Mouse (Mus musculus): ENCODE results near the gene Pdia5. TPM values are rescaled to one million over a fixed set of nuclear protein-coding genes. Genes with fewer than 3 reads are reported as not detected.

Pdia5 gene
- polyA plus RNA-seq, 1 experiment from 2014 or later: 12.4 TPM

GRCm38 (mm10) chr16:35458297-35458696, 32.4 kb downstream of the Pdia5 start:
- WGBS: 63% methylated on average over 11 of the region's 11 CpGs
- ATAC-seq (replicated peaks): no peak
- no peak overlapping the region for H3K4me3 ChIP-seq
- no peaks in the 10 kb centered on the region for H3K36me3 ChIP-seq (replicated peaks)
- no peak overlapping the region for H3K4me2 ChIP-seq
- H3K9ac ChIP-seq: no peak overlapping the region
- H3K9me3 ChIP-seq: no peaks in the 10 kb centered on the region
- H3K27ac ChIP-seq: no peak overlapping the region
- no peaks in the 10 kb centered on the region for H3K4me1 ChIP-seq
- no peaks in the 10 kb centered on the region for H3K27me3 ChIP-seq (replicated peaks)

- no peaks in the 10 kb centered on the region for H3K27me3 ChIP-seq (replicated peaks)
- H3K4me3 ChIP-seq: no peak overlapping the region
- H3K36me3 ChIP-seq (replicated peaks): no peaks in the 10 kb centered on the region
- no peak overlapping the region for H3K27ac ChIP-seq
- no peak for ATAC-seq (replicated peaks)
- WGBS: 80% methylated on average over 8 of the region's 8 CpGs
- H3K4me2 ChIP-seq: no peak overlapping the region
- no peaks in the 10 kb centered on the region for H3K9me3 ChIP-seq
- H3K9ac ChIP-seq: no peak overlapping the region
- H3K4me1 ChIP-seq: no peaks in the 10 kb centered on the region
Measured at GRCm38 (mm10) chr16:35457488-35457887, 33.2 kb downstream of the Pdia5 start.

- H3K9ac ChIP-seq: no peak overlapping the region
- WGBS: 93% methylated on average over 7 of the region's 7 CpGs
- H3K9me3 ChIP-seq: no peaks in the 10 kb centered on the region
- no peaks in the 10 kb centered on the region for H3K4me1 ChIP-seq
- no peak for ATAC-seq (replicated peaks)
- no peak overlapping the region for H3K4me3 ChIP-seq
- no peak overlapping the region for H3K27ac ChIP-seq
- no peak overlapping the region for H3K4me2 ChIP-seq
- no peaks in the 10 kb centered on the region for H3K27me3 ChIP-seq (replicated peaks)
- no peaks in the 10 kb centered on the region for H3K36me3 ChIP-seq (replicated peaks)
Measured at GRCm38 (mm10) chr16:35457011-35457419, 33.7 kb downstream of the Pdia5 start.

GRCm38 (mm10) chr16:35456305-35456704, 34.4 kb downstream of the Pdia5 start:
- WGBS: 90% methylated on average over 9 of the region's 9 CpGs
- Histone ChIP-seq H3K36me3 (replicated peaks) (no peaks in the 10 kb centered on the region), H3K9ac (no peak overlapping the region), H3K4me1 (no peaks in the 10 kb centered on the region), H3K4me2 (no peak overlapping the region), H3K9me3 (no peaks in the 10 kb centered on the region), H3K4me3 (no peak overlapping the region), H3K27ac (no peak overlapping the region), H3K27me3 (replicated peaks) (no peaks in the 10 kb centered on the region)
- ATAC-seq (replicated peaks): no peak

- no peaks in the 10 kb centered on the region for H3K36me3 ChIP-seq (replicated peaks)
- H3K27me3 ChIP-seq (replicated peaks): no peaks in the 10 kb centered on the region
- no peak for ATAC-seq (replicated peaks)
- H3K4me2 ChIP-seq: no peak overlapping the region
- H3K27ac ChIP-seq: no peak overlapping the region
- WGBS: 93% methylated on average over 10 of the region's 10 CpGs
- no peak overlapping the region for H3K4me3 ChIP-seq
- H3K9ac ChIP-seq: no peak overlapping the region
- H3K9me3 ChIP-seq: no peaks in the 10 kb centered on the region
- H3K4me1 ChIP-seq: no peaks in the 10 kb centered on the region
Measured at GRCm38 (mm10) chr16:35455822-35456221, 34.9 kb downstream of the Pdia5 start.

- ATAC-seq (replicated peaks): no peak
- Histone ChIP-seq H3K27me3 (replicated peaks) (no peaks in the 10 kb centered on the region), H3K9ac (no peak overlapping the region), H3K4me2 (no peak overlapping the region), H3K4me3 (no peak overlapping the region), H3K9me3 (no peaks in the 10 kb centered on the region), H3K4me1 (no peaks in the 10 kb centered on the region), H3K27ac (peak overlapping the region; percentile 27; the same call in 1 of the 2 replicates), H3K36me3 (replicated peaks) (no peaks in the 10 kb centered on the region; the same call in 1 of the 2 replicates)
- WGBS: 64% methylated on average over 16 of the region's 16 CpGs
Measured at GRCm38 (mm10) chr16:35450018-35450630, 40.5 kb downstream of the Pdia5 start.

- Histone ChIP-seq H3K36me3 (replicated peaks) (no peaks in the 10 kb centered on the region), H3K27me3 (replicated peaks) (no peaks in the 10 kb centered on the region), H3K27ac (no peak overlapping the region), H3K4me2 (no peak overlapping the region), H3K4me1 (no peaks in the 10 kb centered on the region), H3K9me3 (no peaks in the 10 kb centered on the region), H3K4me3 (no peak overlapping the region), H3K9ac (no peak overlapping the region)
- 97% methylated on average over 4 of the region's 4 CpGs for WGBS
- ATAC-seq (replicated peaks): no peak
Measured at GRCm38 (mm10) chr16:35442026-35442415, 48.7 kb downstream of the Pdia5 start.

GRCm38 (mm10) chr16:35441346-35442025, 49.2 kb downstream of the Pdia5 start:
- ATAC-seq (replicated peaks): no peak

GRCm38 (mm10) chr16:35439046-35439445, 51.6 kb downstream of the Pdia5 start:
- H3K27ac ChIP-seq: no peak overlapping the region
- H3K36me3 ChIP-seq (replicated peaks): no peaks in the 10 kb centered on the region
- WGBS: 94% methylated on average over 1 of the region's 1 CpGs
- no peaks in the 10 kb centered on the region for H3K27me3 ChIP-seq (replicated peaks)
- 0 out of 2 replicates have a peak, but pooled peaks cover 3% of the 10 kb centered on the region for H3K4me1 ChIP-seq
- H3K4me3 ChIP-seq: no peak overlapping the region
- no peak for ATAC-seq (replicated peaks)
- H3K9ac ChIP-seq: no peak overlapping the region
- H3K9me3 ChIP-seq: no peaks in the 10 kb centered on the region
- no peak overlapping the region for H3K4me2 ChIP-seq

More at GRCm38 (mm10) chr16:35441346-35442025, 49.2 kb downstream of the Pdia5 start:
- Histone ChIP-seq H3K4me3 (no peak overlapping the region), H3K9ac (no peak overlapping the region), H3K4me2 (no peak overlapping the region), H3K36me3 (replicated peaks) (no peaks in the 10 kb centered on the region), H3K27ac (no peak overlapping the region; the same call in 1 of the 2 replicates), H3K27me3 (replicated peaks) (no peaks in the 10 kb centered on the region), H3K9me3 (no peaks in the 10 kb centered on the region), H3K4me1 (0 out of 2 replicates have a peak, but pooled peaks cover under 1% of the 10 kb centered on the region)
- WGBS: 85% methylated on average over 9 of the region's 9 CpGs

GRCm38 (mm10) chr16:35431608-35432007, 59.1 kb downstream of the Pdia5 start:
- Histone ChIP-seq H3K27me3 (replicated peaks) (no peaks in the 10 kb centered on the region), H3K9me3 (no peaks in the 10 kb centered on the region), H3K9ac (no peak overlapping the region), H3K36me3 (replicated peaks) (no peaks in the 10 kb centered on the region), H3K4me1 (0 out of 2 replicates have a peak, but pooled peaks cover 3% of the 10 kb centered on the region), H3K4me2 (no peak overlapping the region), H3K27ac (no peak overlapping the region), H3K4me3 (no peak overlapping the region)
- ATAC-seq (replicated peaks): no peak
- 90% methylated on average over 4 of the region's 4 CpGs for WGBS

GRCm38 (mm10) chr16:35424926-35425325, 65.7 kb downstream of the Pdia5 start:
- no peaks in the 10 kb centered on the region for H3K9me3 ChIP-seq
- H3K27ac ChIP-seq: no peak overlapping the region
- 90% methylated on average over 4 of the region's 4 CpGs for WGBS
- no peaks in the 10 kb centered on the region for H3K27me3 ChIP-seq (replicated peaks)
- no peak overlapping the region for H3K4me2 ChIP-seq
- no peak overlapping the region for H3K4me3 ChIP-seq
- ATAC-seq (replicated peaks): no peak
- no peaks in the 10 kb centered on the region for H3K36me3 ChIP-seq (replicated peaks)
- H3K9ac ChIP-seq: no peak overlapping the region
- H3K4me1 ChIP-seq: peaks cover 9% of the 10 kb centered on the region

- no peak overlapping the region for H3K9ac ChIP-seq
- peaks cover 9% of the 10 kb centered on the region for H3K4me1 ChIP-seq
- peak; percentile 18 for ATAC-seq (replicated peaks)
Measured at GRCm38 (mm10) chr16:35423250-35424139, 67.2 kb downstream of the Pdia5 start.

More at GRCm38 (mm10) chr16:35423250-35424139, 67.2 kb downstream of the Pdia5 start:
- Histone ChIP-seq H3K9me3 (no peaks in the 10 kb centered on the region), H3K4me2 (peak overlapping the region; percentile 16; the same call in 1 of the 2 replicates), H3K27me3 (replicated peaks) (no peaks in the 10 kb centered on the region), H3K36me3 (replicated peaks) (no peaks in the 10 kb centered on the region), H3K27ac (peak overlapping the region; percentile 31), H3K4me3 (no peak overlapping the region)
- 33% methylated on average over 18 of the region's 18 CpGs for WGBS

All from midbrain, embryonic 15.5 days (tissue).